Mouse (Mus musculus) telencephalon, adult 2 months (tissue): ENCODE results near the gene Kiz.

Experiments
- DNase-seq: peaks from one replicate; pipeline ENCODE4 v3.0.0-alpha.2; 2011; ENCODE audit warnings: low read depth, low spot score

The Kiz gene

DNA sequence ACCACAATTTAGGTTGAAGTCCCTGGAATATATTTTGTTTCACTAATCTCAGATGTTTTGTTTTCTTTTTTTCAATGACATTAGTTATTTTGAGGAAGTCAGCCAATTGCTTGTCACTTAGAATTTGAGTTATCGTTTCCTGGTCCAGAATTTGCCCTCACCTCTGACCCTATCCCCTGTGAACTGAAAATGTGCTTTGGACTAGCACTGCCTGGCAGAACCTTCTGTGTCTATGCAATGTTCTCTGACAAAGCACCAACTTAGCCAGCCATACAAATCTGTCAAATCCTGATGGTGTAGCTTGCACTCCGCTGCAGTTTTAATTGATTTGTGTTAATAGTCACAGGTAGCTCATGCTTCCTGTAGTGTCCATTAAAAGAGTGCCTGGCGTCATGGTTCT is 10.1 kb downstream of the Kiz start:
- DNase-seq = no peak

DNA sequence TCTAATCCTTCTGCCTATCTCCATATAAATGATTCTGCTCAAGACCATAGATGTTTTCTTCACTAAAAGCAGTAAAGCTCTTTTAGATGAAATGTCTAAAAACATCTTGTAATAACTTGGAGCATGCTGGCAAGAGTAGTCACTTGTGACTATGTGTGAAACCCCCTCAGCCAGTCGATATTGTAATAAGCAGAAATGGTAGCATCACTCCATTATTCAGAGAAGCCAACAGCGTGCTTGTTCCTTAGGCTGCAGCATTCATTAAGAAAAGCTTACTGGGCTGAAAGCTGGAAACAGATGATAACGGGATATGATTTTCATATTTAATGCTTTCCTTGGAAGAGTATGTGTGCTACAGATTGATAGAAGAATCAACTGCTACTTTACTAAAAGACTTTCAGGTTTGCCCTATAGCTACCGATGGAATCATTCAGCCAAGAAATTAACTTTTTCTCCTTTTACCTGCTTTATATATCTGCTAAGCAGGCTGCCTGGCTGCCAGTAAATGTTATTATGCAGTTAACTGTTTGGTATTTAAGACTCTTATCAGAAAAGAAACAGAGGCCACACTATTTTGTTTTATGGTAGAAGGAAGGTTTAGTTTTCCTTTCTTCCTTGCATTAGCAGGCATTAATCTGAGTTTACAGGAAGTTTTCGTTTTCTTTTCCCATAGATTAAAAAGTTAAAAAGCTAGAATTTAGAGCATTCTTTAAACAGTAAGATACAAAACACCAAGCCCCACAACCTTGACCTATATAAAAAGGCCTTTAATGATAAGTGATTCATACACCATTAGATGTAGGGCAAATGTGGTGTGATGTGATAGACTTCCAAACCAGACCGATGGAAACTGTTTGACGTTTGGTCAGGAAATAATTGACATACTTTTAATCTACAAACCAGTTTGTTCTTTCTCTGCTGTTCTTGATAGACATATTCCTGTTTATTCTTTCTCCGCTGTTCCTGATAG is 15.9 kb downstream of the Kiz start:
- no peak for DNase-seq

DNA sequence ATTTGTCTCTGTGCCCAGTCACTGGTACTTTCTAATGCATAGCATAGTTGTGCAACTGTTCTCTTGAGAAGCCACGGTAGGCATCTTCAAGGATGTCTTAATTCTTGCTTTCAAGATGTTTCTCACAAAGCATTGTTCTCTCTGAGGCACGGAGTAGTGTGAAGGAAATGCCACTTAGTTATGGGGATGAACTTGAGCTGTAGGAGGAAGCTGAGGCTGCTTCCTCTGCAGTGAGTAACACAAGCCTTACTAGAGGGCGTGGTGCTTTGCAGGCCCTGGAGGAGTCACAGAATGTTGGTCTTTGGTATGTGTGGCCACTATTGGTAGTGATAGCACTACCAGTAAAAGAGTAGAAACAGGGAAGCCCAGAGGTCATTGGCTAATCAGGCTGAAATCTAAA is 17.0 kb downstream of the Kiz start:
- no peak for DNase-seq

DNA sequence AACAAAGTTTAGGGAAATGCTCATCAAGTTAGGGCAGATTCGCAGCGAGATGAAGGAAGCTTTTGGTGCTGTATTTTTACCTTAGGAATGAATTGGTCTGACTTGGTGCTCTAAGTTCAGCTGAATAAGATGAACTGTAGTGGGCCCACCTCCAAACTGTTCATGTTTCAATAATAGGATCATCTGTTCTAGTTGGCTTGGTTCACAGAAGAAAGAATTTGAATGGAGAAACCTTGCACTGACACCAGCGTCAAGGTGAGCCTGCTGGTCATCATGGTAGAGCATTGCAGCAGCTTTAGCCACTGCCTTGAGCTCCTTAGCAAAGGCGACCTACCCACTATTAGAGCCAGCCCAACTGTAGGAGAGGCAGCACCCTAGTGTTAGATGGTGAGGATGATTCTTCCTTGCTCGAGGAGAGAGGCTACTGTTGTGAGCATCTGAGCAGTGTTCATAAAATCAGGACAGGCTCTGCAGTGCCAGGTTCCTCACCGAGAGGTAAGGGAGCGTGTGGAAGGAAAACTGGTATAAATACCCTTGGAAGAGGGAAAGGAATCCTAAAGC is 18.3 kb downstream of the Kiz start:
- DNase-seq = no peak

DNA sequence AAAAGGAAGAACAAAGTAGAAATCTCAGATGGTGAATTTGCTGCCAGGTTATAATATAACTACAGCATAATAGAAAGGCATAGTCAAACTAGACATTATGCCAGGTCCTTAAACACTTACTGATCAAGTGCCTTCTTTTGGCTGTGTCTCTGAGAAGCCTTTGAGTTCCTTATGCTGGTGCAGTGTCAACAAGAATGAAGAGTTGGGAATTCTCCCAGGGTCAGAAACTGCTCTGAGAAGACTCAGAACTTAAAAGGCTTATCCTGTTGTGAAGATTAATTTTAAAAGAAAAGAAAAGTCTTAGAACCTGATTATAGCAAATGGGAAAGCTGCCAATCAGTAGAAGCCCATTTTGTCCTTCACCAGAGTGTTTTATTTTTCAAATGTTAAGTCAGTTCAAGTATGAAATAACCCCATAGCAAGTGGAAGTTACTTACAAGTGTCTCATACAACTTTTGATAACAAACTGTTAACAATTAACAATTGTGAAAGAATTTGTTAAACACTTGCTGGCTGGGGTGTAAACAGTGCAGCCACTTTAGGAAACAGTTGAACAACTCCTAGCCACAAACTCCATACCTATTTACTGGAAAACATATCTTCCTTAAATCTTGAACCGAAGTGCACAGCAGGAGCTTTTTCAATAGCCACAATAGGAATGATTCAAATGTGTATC is 21.9 kb downstream of the Kiz start:
- DNase-seq = no peak

DNA sequence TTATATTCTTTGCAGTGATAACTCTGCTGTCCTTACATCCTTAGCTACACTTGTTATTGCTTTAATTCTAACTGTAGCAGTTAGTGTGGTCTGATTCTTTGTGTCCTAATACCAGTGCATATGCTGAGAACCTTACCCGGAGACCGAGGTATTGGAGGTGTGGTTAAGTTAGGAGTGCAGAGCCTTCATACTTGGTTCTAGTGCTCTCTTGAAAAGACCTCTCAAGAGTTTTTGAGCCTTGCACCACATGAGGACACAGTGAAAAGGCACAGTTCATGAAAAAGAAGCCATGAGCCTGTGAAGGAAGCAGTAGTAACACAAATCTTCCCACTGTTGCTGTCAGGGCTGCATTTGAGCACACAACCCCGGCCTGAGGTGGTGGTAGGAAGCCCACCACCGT is 26.0 kb downstream of the Kiz start:
- DNase-seq = no peak

DNA sequence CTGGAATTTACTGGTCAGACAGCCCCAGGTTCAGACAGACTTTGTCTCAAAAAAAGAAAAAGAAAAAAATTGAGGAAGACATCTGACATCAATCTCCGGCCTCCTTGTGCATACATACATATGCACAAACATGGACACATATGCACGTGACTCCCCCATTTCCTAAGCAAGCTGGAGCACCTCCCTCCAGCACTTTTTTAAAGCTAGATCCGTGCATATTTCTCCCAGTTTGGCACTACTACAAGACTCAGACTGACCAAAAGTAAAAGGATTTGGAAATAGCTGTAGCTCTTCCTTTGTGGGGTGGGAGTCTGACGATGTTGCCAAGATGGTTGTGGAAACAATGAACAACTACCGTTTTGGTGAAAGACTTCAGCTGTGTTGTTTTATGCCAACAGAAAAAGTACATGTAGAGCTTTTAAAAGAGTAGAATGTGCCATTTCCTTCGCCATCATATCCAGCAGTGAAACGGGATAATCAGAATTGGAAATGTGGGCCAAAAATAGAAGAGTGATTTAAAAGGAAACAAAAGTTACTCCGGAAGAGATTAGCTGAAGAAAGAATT is 28.7 kb downstream of the Kiz start:
- peak; percentile 16 for DNase-seq

DNA sequence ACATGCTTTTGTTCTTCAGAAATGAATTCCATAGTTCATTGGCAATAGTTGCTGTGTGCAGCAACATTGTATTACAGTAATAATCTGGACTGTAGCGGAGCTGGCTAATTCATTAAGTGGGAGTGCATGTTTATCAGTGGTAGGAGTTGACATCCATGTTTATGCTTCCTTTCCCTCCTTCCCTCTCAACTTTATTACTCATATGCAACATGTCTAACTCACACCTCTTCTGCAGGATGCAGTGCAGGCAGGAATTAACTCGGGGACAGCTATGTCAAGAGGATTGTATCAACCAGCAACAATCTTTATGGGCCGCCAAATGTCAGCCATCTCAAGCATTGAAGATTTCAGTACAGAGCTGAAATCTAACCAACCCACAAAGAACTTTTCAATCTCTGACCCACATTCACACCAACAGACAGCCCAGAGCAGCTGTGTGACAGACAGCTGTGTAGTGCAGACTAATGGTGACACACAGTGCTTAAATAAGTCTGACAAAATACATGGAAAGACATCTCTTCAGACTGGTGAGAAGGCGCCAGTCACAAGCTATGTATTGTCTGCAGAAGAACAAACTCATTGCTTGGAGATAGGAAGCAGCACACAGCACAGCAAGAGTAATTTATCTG is 33.2 kb downstream of the Kiz start:
- DNase-seq = no peak

DNA sequence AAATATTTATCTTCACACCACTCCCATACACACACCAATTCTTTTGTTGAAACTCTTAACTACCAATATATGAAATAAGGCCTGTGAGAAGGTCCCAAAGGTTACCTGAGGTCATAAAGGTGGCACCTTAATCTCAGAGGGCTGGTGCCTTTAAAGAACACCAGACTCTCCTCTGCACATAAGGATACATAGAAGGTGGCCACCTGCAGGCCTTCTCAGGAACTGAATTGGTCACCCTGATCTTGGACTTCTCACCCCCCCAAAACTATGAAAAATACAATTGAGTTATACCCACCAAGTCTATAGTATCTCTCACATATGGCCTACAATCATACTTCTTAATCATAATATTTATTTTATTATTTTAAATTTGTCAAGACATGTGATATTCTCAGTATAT is 43.3 kb downstream of the Kiz start:
- DNase-seq = no peak

DNA sequence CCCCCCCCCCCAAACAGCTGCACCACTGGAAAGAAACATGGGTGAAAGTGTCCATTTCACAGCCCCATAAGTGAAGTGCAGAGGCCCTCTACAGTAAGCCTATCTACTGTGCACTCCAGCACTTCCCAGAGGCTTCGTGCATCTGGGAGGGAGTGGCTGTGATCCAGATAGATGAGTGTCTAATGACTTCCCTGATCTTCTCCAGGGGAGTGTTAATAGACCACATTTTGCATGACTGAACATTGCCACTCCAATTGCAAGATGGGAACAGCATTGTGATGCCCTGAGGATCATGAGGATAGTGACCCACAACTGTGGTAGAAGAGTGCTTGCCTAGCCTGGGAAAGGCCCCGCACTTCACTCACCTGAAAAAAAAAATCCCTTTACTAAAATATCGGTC is 60.4 kb downstream of the Kiz start:
- DNase-seq = no peak

DNA sequence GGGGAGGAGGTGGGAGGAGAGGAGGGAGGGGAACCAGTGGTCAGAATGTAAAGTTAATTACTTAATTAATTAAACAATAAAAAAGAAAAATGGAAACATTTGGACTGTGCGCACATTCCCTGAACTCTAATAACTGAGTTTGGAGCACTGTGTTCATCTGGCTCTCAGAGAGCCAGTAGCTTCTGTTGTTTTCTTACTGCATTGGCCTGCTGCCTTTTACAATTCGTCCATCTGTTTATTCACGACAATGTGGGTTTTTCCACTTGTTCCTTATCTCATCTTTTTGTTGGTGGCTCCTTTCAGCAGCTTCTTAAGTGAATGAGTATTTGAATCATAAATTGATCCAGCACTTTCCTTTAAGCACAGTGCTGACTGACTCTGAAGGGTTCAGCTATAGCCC is 62.1 kb downstream of the Kiz start:
- DNase-seq = no peak

DNA sequence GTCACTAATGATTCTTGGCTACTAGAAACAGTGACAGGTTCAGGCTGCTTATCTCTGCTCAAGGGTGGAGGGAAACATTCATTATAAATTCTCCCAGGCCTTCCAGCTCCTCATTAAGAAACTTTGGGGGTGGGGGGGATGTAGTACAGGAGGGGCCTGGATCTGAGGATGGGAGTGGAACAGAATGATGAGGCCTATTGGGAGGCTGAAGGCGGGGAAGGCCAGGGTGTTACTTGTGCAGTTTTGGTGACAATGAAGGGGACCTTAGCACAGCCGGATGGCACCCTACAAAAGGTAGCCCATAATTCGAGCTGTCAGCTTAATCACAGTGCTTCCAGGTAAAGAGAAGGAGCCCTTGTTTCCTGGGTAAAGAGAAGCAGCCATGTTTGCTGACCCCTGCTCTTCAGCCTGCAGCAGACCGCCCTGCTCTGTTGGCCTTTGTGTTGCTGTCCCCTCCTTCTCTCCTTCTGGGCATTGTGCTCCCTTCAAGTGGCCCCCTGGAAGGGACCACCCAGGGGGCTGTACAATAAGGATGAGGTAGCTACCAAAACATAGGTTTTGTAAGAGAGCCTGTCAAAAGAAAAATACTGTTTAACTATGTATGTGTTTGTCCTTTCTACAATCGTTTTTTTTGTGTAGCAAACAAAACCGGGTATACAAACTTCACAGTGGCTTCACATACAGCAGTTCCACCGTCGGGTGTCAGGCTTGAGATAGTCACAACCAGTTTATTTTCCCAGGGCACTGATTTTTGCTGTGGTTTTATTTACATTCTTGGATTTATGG is 64.9 kb downstream of the Kiz start:
- DNase-seq = no peak

DNA sequence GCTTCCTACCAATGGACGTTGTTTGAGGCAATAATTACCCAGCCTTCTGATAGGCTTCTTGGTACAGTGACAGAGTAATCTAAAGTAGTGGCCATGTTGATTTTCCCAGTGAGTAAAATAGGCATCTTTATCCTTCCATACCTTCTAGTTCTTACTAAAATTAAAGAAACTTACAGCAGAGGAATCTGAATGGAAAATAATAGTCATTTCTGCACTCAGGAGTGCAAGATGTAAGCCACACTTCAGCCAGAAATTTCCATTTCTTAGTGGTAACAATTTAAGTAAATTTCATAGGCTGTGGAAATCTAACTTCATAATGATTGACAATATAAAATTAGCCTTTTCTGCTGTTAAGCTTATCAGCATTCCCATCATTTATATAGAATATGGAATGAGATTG is 69.6 kb downstream of the Kiz start:
- DNase-seq = no peak

DNA sequence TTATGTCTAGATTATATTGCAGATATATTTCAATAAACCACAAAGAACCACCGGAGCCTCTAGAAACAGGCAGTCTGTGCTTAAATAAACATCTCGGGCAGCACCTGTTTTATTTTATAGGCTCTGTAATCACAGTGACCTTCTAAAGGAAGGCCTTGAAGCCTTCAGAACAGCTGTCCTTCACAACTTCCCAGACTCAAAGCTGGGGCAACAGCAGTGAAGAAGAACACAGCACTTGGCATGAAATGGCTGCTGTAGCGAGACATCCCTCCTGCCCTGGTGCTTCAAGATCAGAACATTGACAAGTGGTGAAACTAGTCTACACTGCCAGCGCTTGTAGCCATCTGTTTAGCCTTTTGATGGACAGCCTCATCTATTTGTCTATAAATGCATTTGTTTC is 70.2 kb downstream of the Kiz start:
- no peak for DNase-seq

DNA sequence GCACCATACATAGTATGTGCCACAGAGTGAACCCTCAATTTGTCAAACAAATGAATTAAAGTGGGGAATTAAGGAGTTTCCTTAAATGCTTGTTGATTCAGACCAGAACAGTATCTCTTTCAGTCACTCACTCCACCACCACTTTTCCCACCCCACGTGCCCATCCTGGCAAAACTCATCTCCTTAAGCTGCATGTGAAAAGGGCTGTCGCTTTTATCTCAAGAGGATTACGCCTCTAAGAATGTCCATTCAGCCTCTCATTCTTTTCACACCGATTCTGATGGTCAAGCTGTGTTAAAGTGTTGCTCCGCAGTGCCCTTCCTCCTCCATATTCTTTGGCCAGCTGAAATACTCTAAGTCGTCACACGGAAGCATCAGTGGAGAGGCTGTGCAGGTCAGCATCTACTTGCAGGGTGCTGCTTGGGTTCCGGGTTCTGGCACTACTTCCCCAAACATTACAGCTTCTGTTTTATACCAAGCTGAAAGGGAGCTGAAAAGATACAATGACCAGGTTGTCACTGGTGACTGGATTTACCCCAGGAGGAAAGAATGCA is 92.6 kb downstream of the Kiz start:
- DNase-seq = no peak

DNA sequence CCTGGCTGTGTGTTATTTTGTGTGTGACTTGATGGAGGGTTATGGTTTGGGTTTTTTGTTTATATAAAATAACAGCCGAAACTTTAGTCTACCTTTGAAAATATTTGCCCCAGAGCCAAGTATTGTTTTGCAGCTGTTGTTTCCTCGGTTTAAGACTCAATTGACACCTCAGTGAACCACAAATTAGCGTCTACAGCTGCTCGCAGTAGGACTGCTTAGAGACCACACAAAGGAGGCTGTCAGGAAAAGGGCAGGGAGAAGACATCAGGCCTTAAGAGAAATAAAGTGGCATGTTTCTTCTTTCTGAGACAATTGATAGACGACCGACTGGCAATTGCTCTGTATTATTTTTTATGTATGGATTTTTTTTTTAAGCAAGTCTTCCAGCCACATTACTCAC is 100.7 kb downstream of the Kiz start:
- no peak for DNase-seq

DNA sequence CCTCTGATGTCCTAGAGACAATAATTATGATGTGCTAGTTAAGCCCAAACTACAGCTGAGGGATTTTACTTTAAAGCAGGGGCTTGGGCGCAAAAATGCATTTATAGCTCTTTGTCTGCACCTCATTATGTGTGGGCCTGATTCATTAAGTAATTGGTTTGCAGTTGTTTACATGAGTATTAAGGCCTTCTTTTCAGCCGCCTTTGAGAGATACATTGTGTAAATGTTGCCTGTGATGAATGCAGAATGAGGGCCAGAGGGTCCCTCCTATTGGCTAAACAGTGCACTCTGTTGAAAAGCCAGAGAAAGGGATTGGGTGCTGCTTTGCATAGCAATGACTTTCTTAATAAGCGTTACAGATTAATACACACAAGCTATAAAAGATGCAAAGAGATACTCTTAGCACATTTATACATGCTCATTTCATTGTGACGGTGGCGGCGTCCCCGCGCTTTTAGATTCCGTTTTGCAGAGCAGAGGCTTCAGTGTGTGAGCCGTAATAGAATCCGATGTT is 102.8 kb downstream of the Kiz start:
- DNase-seq = peak; percentile 50

DNA sequence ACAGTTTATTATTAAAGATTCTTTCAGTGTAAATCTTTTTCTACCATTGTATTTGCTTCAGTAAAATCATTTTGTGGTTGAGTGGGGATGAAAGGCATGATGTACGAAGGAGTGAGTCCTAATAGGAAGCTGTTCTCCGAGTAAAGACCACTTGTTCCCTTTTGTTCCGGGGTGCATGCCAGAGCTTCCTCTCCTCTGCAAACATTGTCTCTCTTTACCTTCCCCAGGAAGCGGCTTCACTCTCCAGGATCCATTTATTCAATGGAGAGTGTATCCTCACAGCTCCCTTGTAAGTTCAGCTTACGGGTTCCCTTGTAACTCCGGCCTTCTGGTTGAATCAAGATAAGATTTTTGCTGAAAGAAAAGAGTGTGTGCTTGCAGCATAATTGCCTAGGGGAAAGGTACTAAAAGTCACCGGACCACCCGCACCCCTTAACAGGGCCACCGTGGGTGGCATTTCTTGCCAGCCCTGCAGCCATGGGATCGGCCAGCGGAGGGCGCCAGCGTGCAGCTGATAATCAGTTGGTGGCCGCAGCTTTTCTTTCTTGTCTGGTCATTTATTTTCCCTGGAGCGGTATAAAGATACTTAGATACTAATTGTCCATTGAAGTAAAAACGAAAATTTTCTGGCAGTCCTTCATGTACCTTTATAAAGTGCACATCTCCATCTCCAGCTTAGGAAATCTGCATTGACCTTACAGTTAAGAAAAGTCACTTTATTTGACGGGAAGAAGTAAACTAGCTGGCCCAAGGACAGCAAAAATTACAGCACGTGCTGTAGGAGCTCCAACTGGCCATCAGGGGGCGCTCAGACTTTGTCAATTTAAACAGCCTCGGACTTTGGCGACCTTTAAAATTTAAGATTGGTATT is 103.5 kb downstream of the Kiz start:
- DNase-seq = peak; percentile 43

DNA sequence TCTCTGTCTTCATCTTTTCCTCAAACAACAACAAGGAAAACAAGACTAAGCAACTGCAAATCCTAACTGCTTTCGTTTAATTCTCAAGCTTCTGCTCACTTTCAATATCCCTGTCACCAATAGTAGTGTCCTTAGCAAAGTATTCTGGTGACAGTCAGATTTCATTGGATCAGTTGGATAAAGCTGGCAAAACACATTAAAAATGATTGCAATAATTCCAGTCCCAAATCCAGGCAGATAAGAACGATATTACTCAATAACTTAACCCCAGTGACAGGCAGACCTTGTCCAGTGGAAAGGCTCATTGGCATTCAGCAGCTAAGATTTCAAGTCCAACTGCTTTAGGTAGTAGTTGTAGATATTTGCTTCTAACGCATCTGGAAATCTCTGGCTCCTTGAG is 119.4 kb downstream of the Kiz start:
- DNase-seq = no peak
